Mouse (Mus musculus): Measurements from ENCODE around the gene Setd1b.

- TF ChIP-seq CTCF (IDR thresholded peaks at IDR 0.05 in 2 of 3, conservative IDR thresholded peaks at IDR 0.05 in 1 of 3; ENCODE audit: control insufficient read depth in 1 of 3, insufficient read depth in 1 of 3, low read depth in 2 of 3, low read length in 3 of 3, poor library complexity in 1 of 3, severe bottlenecking in 1 of 3) (no peak), USF1 (IDR thresholded peaks at IDR 0.05; ENCODE audit: low read depth, low read length) (peak; percentile 85), POLR2A (IDR thresholded peaks at IDR 0.05; ENCODE audit: control insufficient read depth in 1 of 2, insufficient read depth in 1 of 2, low read depth in 1 of 2, low read length in 2 of 2, poor library complexity in 1 of 2) (peak; percentile 35 to 83), MAX (IDR thresholded peaks at IDR 0.05; ENCODE audit: low read length) (peak; percentile 97), TAL1 (IDR thresholded peaks at IDR 0.05; ENCODE audit: low read length) (peak; percentile 50), E2F4 (IDR thresholded peaks at IDR 0.05; ENCODE audit: borderline replicate concordance, low read depth, low read length) (no peak), SIN3A (IDR thresholded peaks at IDR 0.05; ENCODE audit: low read length) (peak; percentile 91), EP300 (IDR thresholded peaks at IDR 0.05; ENCODE audit: low read depth in 1 of 2, low read length in 2 of 2) (peak; percentile 20 to 76; a peak in 3 of 4 replicates), BHLHE40 (IDR thresholded peaks at IDR 0.05; ENCODE audit: borderline replicate concordance, low read depth, low read length) (peak; percentile 98), NELFE (IDR thresholded peaks at IDR 0.05; ENCODE audit: low read depth, low read length) (peak; percentile 68)
Measured at GRCm38 (mm10) chr5:123136361-123137043, 5.5 kb upstream of the Setd1b start.

All from MEL (cell line).